Mouse (Mus musculus) erythroblast, embryonic 14.5 days (primary cell): ENCODE results near the gene F10.

Experiments used
- GATA1 ChIP-seq: IDR thresholded peaks from 2 replicates; pipeline ENCODE4 v1.6.1; 2012; ENCODE audit warnings: low read length, inconsistent platforms, mixed read lengths
- TAL1 ChIP-seq: IDR thresholded peaks from 3 replicates; pipeline ENCODE4 v1.6.1; 2012; ENCODE audit warnings: low read length, inconsistent platforms, mixed read lengths

GRCm38 (mm10) chr8:13073255-13073654, 36.1 kb downstream of the F10 start:
- TF ChIP-seq GATA1 (no peak), TAL1 (no peak)
